Mouse (Mus musculus): ENCODE data around the gene Hist3h2a. TPM values are rescaled to one million over a fixed set of nuclear protein-coding genes. Genes with fewer than 3 reads are reported as not detected.

Hist3h2a gene
- total RNA-seq, 2 experiments from 2014 or later, result 55.5 to 59.1 TPM

DNA sequence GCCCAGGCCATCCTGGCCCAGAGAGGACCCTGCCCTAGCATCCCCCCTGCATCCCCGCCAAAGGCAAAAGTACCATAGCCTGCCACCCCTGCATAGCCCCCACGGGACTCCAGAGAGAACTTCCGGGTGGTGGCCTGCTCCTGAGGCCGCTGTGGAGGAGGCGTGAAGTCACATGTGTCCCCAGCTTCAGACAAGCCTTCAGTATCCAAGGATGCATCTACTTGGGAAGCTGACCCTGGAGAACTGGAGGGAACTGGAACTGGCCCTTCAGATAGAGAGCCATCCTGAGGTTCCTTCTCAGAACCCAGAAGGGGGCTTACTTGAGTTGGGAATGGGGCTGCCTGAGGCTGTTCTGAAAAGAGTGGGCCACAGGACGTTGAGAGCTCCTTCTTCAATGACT lies 45.3 kb downstream of the Hist3h2a start:
- no peak overlapping the region; the same call in 1 of the 2 replicates for H3K27ac ChIP-seq
- no peak for TF ChIP-seq CTCF (IDR thresholded peaks at IDR 0.05)
- intact Hi-C loops (cut with DNase I), result no loop called here
- no peak overlapping the region for H3K4me3 ChIP-seq
- DNase-seq (ENCODE audit: extremely low spot score in 1 of 2, low spot score in 2 of 2), result no peak

DNA sequence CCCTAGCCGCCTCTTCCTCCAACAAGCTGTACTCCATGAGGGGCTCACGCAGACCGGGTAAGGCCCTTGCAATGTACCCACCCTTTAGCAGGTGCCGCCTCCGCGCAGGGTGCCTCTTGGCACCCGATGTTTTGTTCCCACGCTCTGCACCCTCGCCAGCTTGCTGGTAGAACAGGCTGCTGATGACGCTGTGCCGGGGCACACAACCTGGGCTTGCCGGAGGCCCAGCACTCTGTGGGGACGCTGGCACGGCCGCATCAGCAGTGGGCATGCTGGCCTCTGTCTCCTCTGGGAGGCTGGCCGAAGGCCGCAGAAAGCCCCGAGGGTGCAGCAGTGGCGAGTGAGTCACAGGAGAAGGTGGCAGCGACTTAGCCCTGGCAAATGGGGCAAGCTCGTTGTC lies 46.1 kb downstream of the Hist3h2a start:
- DNase-seq (ENCODE audit: extremely low spot score in 1 of 2, low spot score in 2 of 2), result peak in 1 of 2 experiments; percentile 41

GRCm38 (mm10) chr11:59002327-59003079 lies 48.0 kb downstream of the Hist3h2a start:
- H3K27ac ChIP-seq, result no peak overlapping the region
- no peak for TF ChIP-seq CTCF (IDR thresholded peaks at IDR 0.05)
- H3K4me3 ChIP-seq, result no peak overlapping the region
- intact Hi-C loops (cut with DNase I), result no loop called here
- DNase-seq (ENCODE audit: extremely low spot score in 1 of 2, low spot score in 2 of 2), result no peak

More for the DNA sequence above, 46.1 kb downstream of the Hist3h2a start:
- no peak overlapping the region for H3K4me3 ChIP-seq
- intact Hi-C loops (cut with DNase I), result no loop called here
- TF ChIP-seq CTCF (IDR thresholded peaks at IDR 0.05), result no peak
- H3K27ac ChIP-seq, result no peak overlapping the region

Small RNA genes lying within 50 kb of the gene (microRNA-seq; reads per million reads assigned to microRNA genes)
- 0 reads per million in 2 experiments for gene Gm44313

Other genes starting within 250 kb of the Hist3h2a start
- not detected for gene Olfr318, start 230.7 kb upstream of the Hist3h2a start, total RNA-seq (2021)
- under 1 TPM in 1 of 2 experiments, not detected in 1; 0.23 TPM for gene Olfr317, start 215.5 kb upstream of the Hist3h2a start, total RNA-seq (2021)
- gene Olfr316, start 202.0 kb upstream of the Hist3h2a start, total RNA-seq (2021), result 1 to 10 TPM; 1.2 to 1.4 TPM
- not detected for gene Olfr315, start 181.5 kb upstream of the Hist3h2a start, total RNA-seq (2021)
- gene Olfr314, start 171.7 kb upstream of the Hist3h2a start, total RNA-seq (2021), result not detected
- gene Fam183b, start 152.7 kb upstream of the Hist3h2a start, total RNA-seq (2021), result 1 to 10 TPM; 1.4 to 3.5 TPM
- gene Olfr313, start 139.7 kb upstream of the Hist3h2a start, total RNA-seq (2021), result not detected
- under 1 TPM in 1 of 2 experiments, not detected in 1; 0.09 TPM for gene Olfr312, start 125.4 kb upstream of the Hist3h2a start, total RNA-seq (2021)
- under 1 TPM in 1 of 2 experiments, not detected in 1; 0.26 TPM for gene Olfr311, start 115.4 kb upstream of the Hist3h2a start, total RNA-seq (2021)
- gene Gm12258, start 107.5 kb upstream of the Hist3h2a start, total RNA-seq (2021), result 10 to 100 TPM; 17.3 to 20.2 TPM
- 10 to 100 TPM; 10.9 to 11.5 TPM for gene 2810021J22Rik, start 87.5 kb upstream of the Hist3h2a start, total RNA-seq (2021)
- 1 to 10 TPM; 8.2 to 9.0 TPM for gene Zfp39, start 50.5 kb upstream of the Hist3h2a start, total RNA-seq (2021)
- not detected for gene Btnl10, start 36.8 kb upstream of the Hist3h2a start, total RNA-seq (2021)
- gene Rnf187, start 15.8 kb upstream of the Hist3h2a start, total RNA-seq (2021), result 100 to 1,000 TPM; 445 to 469 TPM
- 10 to 100 TPM; 88.5 to 98.9 TPM for gene Hist3h2ba, start 5.8 kb upstream of the Hist3h2a start, total RNA-seq (2021)
- gene Trim17, start within 50 bp of the Hist3h2a start, total RNA-seq (2021), result 1 to 10 TPM; 4.8 to 4.9 TPM
- gene Trim11, start 23.4 kb downstream of the Hist3h2a start, total RNA-seq (2021), result 10 to 100 TPM; 25.6 to 26.1 TPM
- 1 to 10 TPM; 1.5 to 1.9 TPM for gene Obscn, start 181.7 kb downstream of the Hist3h2a start, total RNA-seq (2021)
- gene Iba57, start 209.1 kb downstream of the Hist3h2a start, total RNA-seq (2021), result 1 to 10 TPM; 7.4 to 7.8 TPM
- gene Gjc2, start 228.5 kb downstream of the Hist3h2a start, total RNA-seq (2021), result 1 to 10 TPM; 7.4 to 8.0 TPM
- 100 to 1,000 TPM; 135 TPM for gene Guk1, start 237.5 kb downstream of the Hist3h2a start, total RNA-seq (2021)
- gene Mrpl55, start 247.8 kb downstream of the Hist3h2a start, total RNA-seq (2021), result 10 to 100 TPM; 33.8 to 33.9 TPM